ENCODE assay signal across 8 mouse cellular contexts in the genomic region with DNA sequence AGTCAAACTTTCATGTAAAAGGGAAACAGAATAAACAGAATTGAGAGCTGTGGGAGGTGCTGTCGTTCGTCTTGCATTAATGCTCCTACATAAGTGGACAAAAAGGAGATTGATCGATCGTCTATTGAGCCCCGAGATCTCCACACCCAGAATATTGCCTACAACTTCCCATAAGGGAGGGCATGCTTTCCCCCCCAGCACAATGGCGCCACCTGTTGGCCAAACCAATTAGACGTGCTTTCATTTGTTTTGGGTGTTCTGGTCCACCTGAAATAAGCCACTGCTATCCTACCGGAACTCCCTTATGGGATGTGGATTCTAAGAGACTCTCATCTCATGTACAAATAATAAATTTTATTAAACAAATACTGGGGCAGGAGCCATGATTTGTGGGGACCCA.
DNase-seq lines count a peak whose midpoint lies in the region; ATAC-seq and TF ChIP-seq lines count a peak whose summit lies in the region.

No protein-coding gene starts in this region.

- no peaks in the 10 kb centered on the region for H3K4me1 ChIP-seq in midbrain, embryonic 11.5 days (ENCODE audit: control insufficient read depth, insufficient read depth, low read length)
- H3K4me1 ChIP-seq in midbrain, embryonic 15.5 days = 0 out of 2 replicates have a peak, but pooled peaks cover 2% of the 10 kb centered on the region
- no peaks in the 10 kb centered on the region for H3K4me1 ChIP-seq in embryonic fibroblast, embryonic 13.5 days (ENCODE audit: control insufficient read depth, insufficient read depth, low read length)
- no peaks in the 10 kb centered on the region for H3K4me1 ChIP-seq in kidney, postnatal 0 days (replicated peaks; ENCODE audit: insufficient read depth, low read length)
- H3K4me1 ChIP-seq in liver, postnatal 0 days (ENCODE audit: insufficient read depth) = no peaks in the 10 kb centered on the region

- H3K9ac ChIP-seq in midbrain, embryonic 11.5 days (ENCODE audit: low read length) = no peak overlapping the region
- H3K9ac ChIP-seq in midbrain, embryonic 15.5 days = no peak overlapping the region
- no peak overlapping the region for H3K9ac ChIP-seq in kidney, postnatal 0 days (ENCODE audit: low read depth, low read length)
- H3K9ac ChIP-seq in liver, postnatal 0 days (replicated peaks) = no peak overlapping the region

- peak; percentile 89 for DNase-seq in midbrain, embryonic 11.5 days (ENCODE audit: low spot score, missing footprints)
- peak; percentile 77 for DNase-seq in adrenal gland, postnatal 14 days
- DNase-seq in kidney, postnatal 0 days (ENCODE audit: low spot score) = no peak
- DNase-seq in liver, postnatal 0 days = peak; percentile 53
- DNase-seq in right cerebral cortex, adult 2 months (ENCODE audit: low spot score in 2 of 2) = peak; percentile 72 to 87

- no peak overlapping the region for H3K27ac ChIP-seq in midbrain, embryonic 11.5 days (ENCODE audit: low read depth, low read length)
- H3K27ac ChIP-seq in midbrain, embryonic 15.5 days = no peak overlapping the region
- no peak overlapping the region for H3K27ac ChIP-seq in embryonic fibroblast, embryonic 13.5 days (ENCODE audit: insufficient read depth, low read length)
- no peak overlapping the region for H3K27ac ChIP-seq in kidney, postnatal 0 days
- H3K27ac ChIP-seq in liver, postnatal 0 days (ENCODE audit: low read depth) = no peak overlapping the region

- no peaks in the 10 kb centered on the region for H3K36me3 ChIP-seq in midbrain, embryonic 11.5 days (ENCODE audit: control insufficient read depth, insufficient read depth, low read length)
- no peaks in the 10 kb centered on the region for H3K36me3 ChIP-seq in midbrain, embryonic 15.5 days (replicated peaks)
- H3K36me3 ChIP-seq in kidney, postnatal 0 days (ENCODE audit: insufficient read depth, low read length) = no peaks in the 10 kb centered on the region
- no peaks in the 10 kb centered on the region for H3K36me3 ChIP-seq in liver, postnatal 0 days (replicated peaks; ENCODE audit: insufficient read depth, low read length)

- peak; percentile 54; the same call in 1 of the 2 replicates for TF ChIP-seq CTCF in embryonic fibroblast, embryonic 13.5 days (IDR thresholded peaks at IDR 0.05; ENCODE audit: borderline replicate concordance, insufficient read depth, low read length)
- peak; percentile 66 for TF ChIP-seq CTCF in kidney, postnatal 0 days (IDR thresholded peaks at IDR 0.05; ENCODE audit: low read depth)
- peak; percentile 77 for TF ChIP-seq CTCF in liver, postnatal 0 days (IDR thresholded peaks at IDR 0.05; ENCODE audit: low read depth)

- no peak overlapping the region for H3K4me2 ChIP-seq in midbrain, embryonic 11.5 days
- H3K4me2 ChIP-seq in midbrain, embryonic 15.5 days = no peak overlapping the region
- H3K4me2 ChIP-seq in kidney, postnatal 0 days (ENCODE audit: low read length) = no peak overlapping the region
- no peak overlapping the region for H3K4me2 ChIP-seq in liver, postnatal 0 days (ENCODE audit: low read depth, low read length)

- no peaks in the 10 kb centered on the region for H3K9me3 ChIP-seq in midbrain, embryonic 11.5 days (ENCODE audit: control insufficient read depth, low read length)
- H3K9me3 ChIP-seq in midbrain, embryonic 15.5 days = no peaks in the 10 kb centered on the region
- H3K9me3 ChIP-seq in kidney, postnatal 0 days (replicated peaks; ENCODE audit: low read length) = no peaks in the 10 kb centered on the region
- H3K9me3 ChIP-seq in liver, postnatal 0 days (ENCODE audit: low read length) = no peaks in the 10 kb centered on the region

- TF ChIP-seq EP300 in liver, postnatal 0 days (IDR thresholded peaks at IDR 0.05; ENCODE audit: low read depth) = no peak

- no peaks in the 10 kb centered on the region for H3K27me3 ChIP-seq in midbrain, embryonic 11.5 days (ENCODE audit: control insufficient read depth, insufficient read depth, low read length)
- no peaks in the 10 kb centered on the region for H3K27me3 ChIP-seq in midbrain, embryonic 15.5 days (replicated peaks)
- no peaks in the 10 kb centered on the region for H3K27me3 ChIP-seq in kidney, postnatal 0 days (ENCODE audit: insufficient read depth, low read length)
- H3K27me3 ChIP-seq in liver, postnatal 0 days (ENCODE audit: insufficient read depth, low read length) = no peaks in the 10 kb centered on the region

- no peak for TF ChIP-seq POLR2A in embryonic fibroblast, embryonic 13.5 days (IDR thresholded peaks at IDR 0.05; ENCODE audit: low read depth, low read length)

- H3K4me3 ChIP-seq in midbrain, embryonic 11.5 days (ENCODE audit: low read depth, low read length) = no peak overlapping the region
- H3K4me3 ChIP-seq in midbrain, embryonic 15.5 days = no peak overlapping the region
- H3K4me3 ChIP-seq in embryonic fibroblast, embryonic 13.5 days (ENCODE audit: insufficient read depth, low read length) = no peak overlapping the region
- H3K4me3 ChIP-seq in kidney, postnatal 0 days (replicated peaks; ENCODE audit: low read depth, low read length) = no peak overlapping the region
- H3K4me3 ChIP-seq in liver, postnatal 0 days (ENCODE audit: low read depth, low read length) = no peak overlapping the region

- 71% methylated on average over 8 of the region's 8 CpGs for WGBS in midbrain, embryonic 11.5 days
- WGBS in midbrain, embryonic 15.5 days = 55% methylated on average over 8 of the region's 8 CpGs
- 63% methylated on average over 8 of the region's 8 CpGs for WGBS in kidney, postnatal 0 days
- 58% methylated on average over 8 of the region's 8 CpGs for WGBS in liver, postnatal 0 days (ENCODE audit: insufficient replicate concordance)

- ATAC-seq in midbrain, embryonic 11.5 days (ENCODE audit: low FRiP score) = no peak
- no peak for ATAC-seq in midbrain, embryonic 15.5 days (replicated peaks)
- no peak for ATAC-seq in kidney, postnatal 0 days (replicated peaks; ENCODE audit: low FRiP score, low read depth)
- no peak for ATAC-seq in liver, postnatal 0 days
- ATAC-seq in activated CD4-positive, CD25-positive, alpha-beta regulatory T cell, adult 4 months = no peak
